Mouse (Mus musculus) bone marrow macrophage, adult 2 months (primary cell): ENCODE measurements around the gene Stac2.

Experiments used
- CTCF ChIP-seq: IDR thresholded peaks from 2 replicates; pipeline ENCODE4 v1.5.1; 2012; ENCODE audit warnings: low read depth, mild to moderate bottlenecking, low read length, moderate library complexity
- POLR2A ChIP-seq: IDR thresholded peaks from 2 replicates; pipeline ENCODE4 v1.6.1; 2012; ENCODE audit warnings: mild to moderate bottlenecking, low read depth, low read length, borderline replicate concordance

GRCm38 (mm10) chr11:98035977-98036377 is 17.3 kb downstream of the Stac2 start:
- no peak for TF ChIP-seq CTCF
- no peak for TF ChIP-seq POLR2A
